Mouse (Mus musculus) intestine, embryonic 14.5 days (tissue): ENCODE data around the gene Tmem39a. TPM values are rescaled to one million over a fixed set of nuclear protein-coding genes. Genes with fewer than 3 reads are reported as not detected.

Experiments
- ATAC-seq: fragments of 200-750 bp; cut with Nextera tagmentation; replicated peaks from 2 replicates; pipeline ENCODE4 v1.8.0; 2017; ENCODE audit warnings: low read depth, moderate number of reproducible peaks, moderate TSS enrichment, moderate library complexity; ENCODE audit not compliant: low FRiP score, low TSS enrichment
- DNase-seq: peaks from one replicate; pipeline ENCODE4 v3.0.0-alpha.2; 2018; ENCODE audit warnings: low spot score
- H3K27ac ChIP-seq: fragments of 300-500 bp; sonication (generic); 2 replicates; pipeline ENCODE4 v1.5.1; 2014; ENCODE audit warnings: low read depth, mild to moderate bottlenecking, control low read depth
- H3K27me3 ChIP-seq: fragments of 300-500 bp; sonication (generic); replicated peaks from 2 replicates; pipeline ENCODE4 v1.6.1; 2014; ENCODE audit warnings: low read length, control low read depth; ENCODE audit not compliant: control insufficient read depth, insufficient read depth
- H3K36me3 ChIP-seq: fragments of 300-500 bp; sonication (generic); 2 replicates; pipeline ENCODE4 v1.6.1; 2014; ENCODE audit warnings: low read length, control low read depth; ENCODE audit not compliant: control insufficient read depth, insufficient read depth
- H3K4me1 ChIP-seq: fragments of 300-500 bp; sonication (generic); replicated peaks from 2 replicates; pipeline ENCODE4 v1.6.1; 2014; ENCODE audit warnings: low read length, control low read depth, mixed read lengths; ENCODE audit not compliant: control insufficient read depth, insufficient read depth
- H3K4me2 ChIP-seq: fragments of 300-500 bp; sonication (generic); 2 replicates; pipeline ENCODE4 v1.6.1; 2014; ENCODE audit warnings: low read length
- H3K4me3 ChIP-seq: fragments of 300-500 bp; sonication (generic); 2 replicates; pipeline ENCODE4 v1.5.1; 2014; ENCODE audit warnings: low read depth, low read length, control low read depth, mixed read lengths
- H3K9ac ChIP-seq: fragments of 300-500 bp; sonication (generic); 2 replicates; pipeline ENCODE4 v1.6.1; 2014; ENCODE audit warnings: mild to moderate bottlenecking, low read length
- H3K9me3 ChIP-seq: fragments of 300-500 bp; sonication (generic); 2 replicates; pipeline ENCODE4 v1.6.1; 2016; ENCODE audit warnings: low read length, control low read depth; ENCODE audit not compliant: control insufficient read depth
- WGBS: fragments of 180-500 bp; shearing (Covaris S2); extraction: QIAGEN DNeasy Blood & Tissue Kit; methylation state at CpG from one replicate; pipeline ENCODE4 v1.1.7; 2014; 5-methylcytosine and 5-hydroxymethylcytosine counted together
- polyA plus RNA-seq: library from polyadenylated mRNA; unstranded; fragments of >200 nt; fragmentation: Nextera tagmentation; extraction: Ambion mirVana; gene quantifications from 2 replicates; pipeline ENCODE4 v1.2.1, GENCODE M21; 2014

Gene Tmem39a
- polyA plus RNA-seq, 1 experiment from 2014 or later: 97.9 TPM

GRCm38 (mm10) chr16:38635833-38636390 lies 77.4 kb downstream of the Tmem39a start:
- Histone ChIP-seq H3K4me3 (no peak overlapping the region), H3K27ac (no peak overlapping the region), H3K9ac (no peak overlapping the region), H3K36me3 (no peaks in the 10 kb centered on the region), H3K4me2 (no peak overlapping the region), H3K9me3 (no peaks in the 10 kb centered on the region), H3K27me3 (no peaks in the 10 kb centered on the region), H3K4me1 (no peaks in the 10 kb centered on the region)
- ATAC-seq: no peak
- no peak for DNase-seq
- WGBS: 81% methylated on average over 8 of the region's 8 CpGs

- WGBS: 78% methylated on average over 9 of the region's 9 CpGs
- Histone ChIP-seq H3K4me3 (no peak overlapping the region), H3K27ac (no peak overlapping the region), H3K36me3 (no peaks in the 10 kb centered on the region), H3K9me3 (no peaks in the 10 kb centered on the region), H3K4me1 (no peaks in the 10 kb centered on the region), H3K4me2 (no peak overlapping the region), H3K27me3 (no peaks in the 10 kb centered on the region), H3K9ac (no peak overlapping the region)
- ATAC-seq (no peak), DNase-seq (no peak)
These were observed 78.2 kb downstream of the Tmem39a start for GRCm38 (mm10) chr16:38636682-38637081.

- WGBS: 72% methylated on average over 10 of the region's 10 CpGs
- ATAC-seq: no peak
These were observed 78.6 kb downstream of the Tmem39a start for GRCm38 (mm10) chr16:38637085-38637484.

More at GRCm38 (mm10) chr16:38637085-38637484, 78.6 kb downstream of the Tmem39a start:
- Histone ChIP-seq H3K4me1 (no peaks in the 10 kb centered on the region), H3K9me3 (no peaks in the 10 kb centered on the region), H3K4me3 (no peak overlapping the region), H3K36me3 (no peaks in the 10 kb centered on the region), H3K27ac (no peak overlapping the region), H3K9ac (no peak overlapping the region), H3K4me2 (no peak overlapping the region), H3K27me3 (no peaks in the 10 kb centered on the region)
- DNase-seq: no peak

Other genes starting within 250 kb of the Tmem39a start
- 0.08 TPM in 1 of 2 replicates, not detected in the other for gene Maats1, start 216.6 kb upstream of the Tmem39a start, polyA plus RNA-seq
- gene Cox17, start 211.7 kb upstream of the Tmem39a start, polyA plus RNA-seq: 176 and 187 TPM in 2 replicates
- gene Gm21987, start 211.7 kb upstream of the Tmem39a start, polyA plus RNA-seq: 0.68 TPM in 1 of 2 replicates, not detected in the other
- 16.8 and 19.6 TPM in 2 replicates for gene Popdc2, start 196.5 kb upstream of the Tmem39a start, polyA plus RNA-seq
- gene Pla1a, start 125.6 kb upstream of the Tmem39a start, polyA plus RNA-seq: 0.09 and 0.81 TPM in 2 replicates
- gene Adprh, start 106.0 kb upstream of the Tmem39a start, polyA plus RNA-seq: 86.6 and 90.8 TPM in 2 replicates
- 0.27 and 0.31 TPM in 2 replicates for gene Cd80, start 103.1 kb upstream of the Tmem39a start, polyA plus RNA-seq
- 22.3 and 22.8 TPM in 2 replicates for gene Timmdc1, start 36.0 kb upstream of the Tmem39a start, polyA plus RNA-seq
- gene Poglut1, start 8.4 kb upstream of the Tmem39a start, polyA plus RNA-seq: 43.7 and 52.3 TPM in 2 replicates
- 10.9 and 11.7 TPM in 2 replicates for gene Arhgap31, start 154.6 kb downstream of the Tmem39a start, polyA plus RNA-seq
- gene B4galt4, start 183.6 kb downstream of the Tmem39a start, polyA plus RNA-seq: 30.6 and 34.4 TPM in 2 replicates
- 26.6 and 30.7 TPM in 2 replicates for gene Upk1b, start 241.6 kb downstream of the Tmem39a start, polyA plus RNA-seq